13 mouse cellular contexts compared by ENCODE assay signal in genomic region chr8:105025050-105025449, GRCm38 (mm10). TPM values are rescaled to one million over a fixed set of nuclear protein-coding genes. Genes with fewer than 3 reads are reported as not detected.
DNase-seq lines count a peak whose midpoint lies in the region; ATAC-seq and TF ChIP-seq lines count a peak whose summit lies in the region.
"Had no signal": no experiment of that assay in that cellular context is flagged by ENCODE, and none has a peak within 500 bp of the region (broad histone marks: within the 10 kb centered on the region; RNA-seq: fewer than 3 reads in every experiment).

No protein-coding gene starts in this region.

- 58% methylated on average over 2 of the region's 2 CpGs for WGBS in heart, postnatal 0 days
- WGBS in midbrain, embryonic 16.5 days, result 69% methylated on average over 2 of the region's 2 CpGs

- no peak for ATAC-seq in heart, postnatal 0 days (ENCODE audit: insufficient read depth, low read depth)
- no peak for ATAC-seq in midbrain, embryonic 16.5 days

- no peak for TF ChIP-seq EP300 in heart, postnatal 0 days (IDR thresholded peaks at IDR 0.05; ENCODE audit: low read depth)

- H3K36me3 ChIP-seq in heart, postnatal 0 days (replicated peaks; ENCODE audit: control insufficient read depth, insufficient read depth, low read length), result no peaks in the 10 kb centered on the region
- H3K36me3 ChIP-seq in midbrain, embryonic 16.5 days (ENCODE audit: control insufficient read depth, insufficient read depth, low read length), result no peaks in the 10 kb centered on the region
- H3K36me3 ChIP-seq: neural tube, embryonic 15.5 days had no signal

- peak; percentile 23; the same call in 1 of the 2 replicates for TF ChIP-seq CTCF in heart, postnatal 0 days (IDR thresholded peaks at IDR 0.05; ENCODE audit: low read depth)

- H3K4me1 ChIP-seq in heart, postnatal 0 days (ENCODE audit: control insufficient read depth, insufficient read depth), result no peaks in the 10 kb centered on the region
- H3K4me1 ChIP-seq in midbrain, embryonic 16.5 days (ENCODE audit: control insufficient read depth, insufficient read depth, low read length), result no peaks in the 10 kb centered on the region
- H3K4me1 ChIP-seq: neural tube, embryonic 15.5 days had no signal

- no peaks in the 10 kb centered on the region for H3K27me3 ChIP-seq in heart, postnatal 0 days (ENCODE audit: control insufficient read depth, insufficient read depth, low read length)
- H3K27me3 ChIP-seq in midbrain, embryonic 16.5 days (ENCODE audit: control insufficient read depth, insufficient read depth, low read depth, low read length), result no peaks in the 10 kb centered on the region
- H3K27me3 ChIP-seq: neural tube, embryonic 15.5 days had no signal

- no peak overlapping the region for H3K4me2 ChIP-seq in heart, postnatal 0 days (ENCODE audit: low read depth, low read length)
- no peak overlapping the region for H3K4me2 ChIP-seq in midbrain, embryonic 16.5 days (ENCODE audit: low read length)
- H3K4me2 ChIP-seq: neural tube, embryonic 15.5 days had no signal

- H3K9me3 ChIP-seq in heart, postnatal 0 days (replicated peaks; ENCODE audit: control insufficient read depth, low read length), result no peaks in the 10 kb centered on the region
- H3K9me3 ChIP-seq in midbrain, embryonic 16.5 days (replicated peaks; ENCODE audit: control insufficient read depth, low read length, poor library complexity, severe bottlenecking), result peaks cover 2% of the 10 kb centered on the region; the same call in 1 of the 2 replicates
- H3K9me3 ChIP-seq: neural tube, embryonic 15.5 days had no signal

- DNase-seq in heart, postnatal 0 days (ENCODE audit: low spot score), result no peak
- DNase-seq in heart, postnatal 36 days, result no peak
- DNase-seq in thymus, postnatal 4 days, result peak; percentile 10
- no peak for DNase-seq in thymus, adult 18-20 months
- peak; percentile 31 for DNase-seq in embryo, embryonic 10.5 days (ENCODE audit: low spot score)
- DNase-seq in gastrocnemius, adult 8-10 months (ENCODE audit: low spot score in 2 of 2), result no peak
- no peak for DNase-seq in right cerebral cortex, postnatal 14 days
- DNase-seq: thymus, postnatal 14 days had no signal

- no peak overlapping the region for H3K9ac ChIP-seq in heart, postnatal 0 days (replicated peaks; ENCODE audit: low read depth, low read length)
- H3K9ac ChIP-seq in midbrain, embryonic 16.5 days (ENCODE audit: low read depth, low read length), result no peak overlapping the region
- H3K9ac ChIP-seq: neural tube, embryonic 15.5 days had no signal

- no peak overlapping the region for H3K4me3 ChIP-seq in heart, postnatal 0 days (ENCODE audit: low read depth, low read length)
- H3K4me3 ChIP-seq in midbrain, embryonic 16.5 days (ENCODE audit: low read depth, low read length), result no peak overlapping the region
- H3K4me3 ChIP-seq: neural tube, embryonic 15.5 days had no signal

- no peak overlapping the region for H3K27ac ChIP-seq in heart, postnatal 0 days (ENCODE audit: low read depth)
- H3K27ac ChIP-seq in midbrain, embryonic 16.5 days (ENCODE audit: low read length), result no peak overlapping the region
- H3K27ac ChIP-seq: neural tube, embryonic 15.5 days had no signal

- intact Hi-C loops in heart, postnatal 36 days (cut with DNase I), result loop anchor here (10.0 kb wide), 1 partner anchor 230 kb away; no protein-coding TSS in a partner anchor

RNA-seq across cellular contexts. Expression of gene Ces3a, which starts 23.4 kb away (rescaled TPM):
- total RNA-seq in heart, postnatal 0 days (2014; rRNA removed; ENCODE audit: low replicate concordance), result not detected in 2 replicates
- not detected in 2 replicates for polyA plus RNA-seq in heart, postnatal 0 days (2015; fragmentation: Nextera tagmentation; extraction: Ambion mirVana)
- not detected for total RNA-seq in heart, postnatal 36 days (2021)
- total RNA-seq in gastrocnemius, adult 8-10 months (2022), result not detected
- polyA plus RNA-seq in midbrain, embryonic 16.5 days (2015; fragmentation: Nextera tagmentation; extraction: Ambion mirVana), result not detected in 2 replicates
- total RNA-seq: hematopoietic stem cell, adult 5-6 weeks had no signal
- polyA plus RNA-seq: forebrain, embryonic 11.5 days; neural tube, embryonic 15.5 days had no signal

RNA-seq across cellular contexts. Expression of gene Ces2h, which starts 24.4 kb away (rescaled TPM):
- not detected in 2 replicates for total RNA-seq in heart, postnatal 0 days (2014; rRNA removed; ENCODE audit: low replicate concordance)
- polyA plus RNA-seq in heart, postnatal 0 days (2015; fragmentation: Nextera tagmentation; extraction: Ambion mirVana), result not detected in 2 replicates
- total RNA-seq in heart, postnatal 36 days (2021), result not detected
- total RNA-seq in gastrocnemius, adult 8-10 months (2022), result not detected
- not detected in 2 replicates for polyA plus RNA-seq in midbrain, embryonic 16.5 days (2015; fragmentation: Nextera tagmentation; extraction: Ambion mirVana)
- total RNA-seq: hematopoietic stem cell, adult 5-6 weeks had no signal
- polyA plus RNA-seq: forebrain, embryonic 11.5 days; liver, embryonic 16.5 days; neural tube, embryonic 15.5 days had no signal

RNA-seq across cellular contexts. Expression of gene Ces3b, which starts 58.5 kb away (rescaled TPM):
- total RNA-seq in heart, postnatal 0 days (2014; rRNA removed; ENCODE audit: low replicate concordance), result 0.50 and 1.7 TPM in 2 replicates
- polyA plus RNA-seq in heart, postnatal 0 days (2015; fragmentation: Nextera tagmentation; extraction: Ambion mirVana), result 0.16 and 0.34 TPM in 2 replicates
- total RNA-seq in heart, postnatal 36 days (2021), result not detected
- total RNA-seq in gastrocnemius, adult 8-10 months (2022), result not detected
- not detected in 2 replicates for polyA plus RNA-seq in midbrain, embryonic 16.5 days (2015; fragmentation: Nextera tagmentation; extraction: Ambion mirVana)
- total RNA-seq: hematopoietic stem cell, adult 5-6 weeks had no signal
- polyA plus RNA-seq: forebrain, embryonic 11.5 days; liver, embryonic 16.5 days; neural tube, embryonic 15.5 days had no signal

Comparison
In these comparisons a context has a peak if more than half of its experiments do, and no peak if none do; other contexts are left out.
1. DNase-seq: peak in thymus, postnatal 4 days (single experiment) and embryo, embryonic 10.5 days (single experiment); none in heart, postnatal 0 days (single experiment), heart, postnatal 36 days (0 of 2), thymus, adult 18-20 months (0 of 2), gastrocnemius, adult 8-10 months (0 of 2) and right cerebral cortex, postnatal 14 days (single experiment).